Mouse (Mus musculus): ENCODE data around the gene Fbxo40. TPM values are rescaled to one million over a fixed set of nuclear protein-coding genes. Genes with fewer than 3 reads are reported as not detected.

Fbxo40 gene
- polyA plus RNA-seq, 1 experiment from 2014 or later = 0.01 TPM

- in situ Hi-C loops (cut with MboI; ENCODE audit: low pct_unique_long_range_greater_than_20kb) = no loop called here
- no peak for ATAC-seq
- POLR2A ChIA-PET = no interaction called here
- CTCF ChIA-PET = no interaction called here
- DNase-seq (ENCODE audit: low read depth, low spot score) = no peak
- no peaks in the 10 kb centered on the region for H3K27me3 ChIP-seq
- no peak for TF ChIP-seq CTCF (IDR thresholded peaks at IDR 0.05)
Observed at GRCm38 (mm10) chr16:36932546-36932945, 57.7 kb downstream of the Fbxo40 start.

GRCm38 (mm10) chr16:36931976-36932375 lies 58.3 kb downstream of the Fbxo40 start:
- in situ Hi-C loops (cut with MboI; ENCODE audit: low pct_unique_long_range_greater_than_20kb) = no loop called here
- CTCF ChIA-PET = no interaction called here
- ATAC-seq (no peak), DNase-seq (ENCODE audit: low read depth, low spot score) (no peak)
- no peaks in the 10 kb centered on the region for H3K27me3 ChIP-seq
- TF ChIP-seq CTCF (IDR thresholded peaks at IDR 0.05) = no peak
- POLR2A ChIA-PET = no interaction called here

GRCm38 (mm10) chr16:36931381-36931780 lies 58.9 kb downstream of the Fbxo40 start:
- TF ChIP-seq CTCF (IDR thresholded peaks at IDR 0.05) = no peak
- no peak for DNase-seq (ENCODE audit: low read depth, low spot score)
- no peak for ATAC-seq
- POLR2A ChIA-PET = no interaction called here
- CTCF ChIA-PET = no interaction called here
- in situ Hi-C loops (cut with MboI; ENCODE audit: low pct_unique_long_range_greater_than_20kb) = no loop called here
- no peaks in the 10 kb centered on the region for H3K27me3 ChIP-seq

GRCm38 (mm10) chr16:36930231-36931136 lies 59.8 kb downstream of the Fbxo40 start:
- DNase-seq (ENCODE audit: low read depth, low spot score) (no peak), ATAC-seq (no peak)
- TF ChIP-seq CTCF (IDR thresholded peaks at IDR 0.05) = no peak
- in situ Hi-C loops (cut with MboI; ENCODE audit: low pct_unique_long_range_greater_than_20kb) = no loop called here
- ChIA-PET CTCF (interaction anchor here (1.4 kb wide), 1 partner anchor 10 kb away, joined by 6 read pairs; no protein-coding TSS in a partner anchor), POLR2A (no interaction called here)
- H3K27me3 ChIP-seq = no peaks in the 10 kb centered on the region

GRCm38 (mm10) chr16:36929216-36929615 lies 61.1 kb downstream of the Fbxo40 start:
- no peak for ATAC-seq
- in situ Hi-C loops (cut with MboI; ENCODE audit: low pct_unique_long_range_greater_than_20kb) = no loop called here

GRCm38 (mm10) chr16:36928106-36928500 lies 62.2 kb downstream of the Fbxo40 start:
- ATAC-seq = no peak
- ChIA-PET POLR2A (no interaction called here), CTCF (interaction anchor here (1.2 to 1.6 kb wide), 2 partner anchors 14 to 33 kb away, joined by 3 read pairs; no protein-coding TSS in a partner anchor)
- no peaks in the 10 kb centered on the region for H3K27me3 ChIP-seq
- in situ Hi-C loops (cut with MboI; ENCODE audit: low pct_unique_long_range_greater_than_20kb) = no loop called here
- no peak for TF ChIP-seq CTCF (IDR thresholded peaks at IDR 0.05)
- no peak for DNase-seq (ENCODE audit: low read depth, low spot score)

More at GRCm38 (mm10) chr16:36929216-36929615, 61.1 kb downstream of the Fbxo40 start:
- H3K27me3 ChIP-seq = no peaks in the 10 kb centered on the region
- POLR2A ChIA-PET = no interaction called here
- CTCF ChIA-PET = interaction anchor here (1.4 kb wide), 1 partner anchor 11 kb away, joined by 6 read pairs; no protein-coding TSS in a partner anchor
- DNase-seq (ENCODE audit: low read depth, low spot score) = no peak
- no peak for TF ChIP-seq CTCF (IDR thresholded peaks at IDR 0.05)

- no peak for DNase-seq (ENCODE audit: low read depth, low spot score)
- no peak for TF ChIP-seq CTCF (IDR thresholded peaks at IDR 0.05)
- no peak for ATAC-seq
- POLR2A ChIA-PET = no interaction called here
- CTCF ChIA-PET = interaction anchor here (1.2 to 1.6 kb wide), 2 partner anchors 14 to 33 kb away, joined by 3 read pairs; no protein-coding TSS in a partner anchor
- H3K27me3 ChIP-seq = no peaks in the 10 kb centered on the region
- in situ Hi-C loops (cut with MboI; ENCODE audit: low pct_unique_long_range_greater_than_20kb) = no loop called here
Observed at GRCm38 (mm10) chr16:36927495-36928105, 62.7 kb downstream of the Fbxo40 start.

- no peak for TF ChIP-seq CTCF (IDR thresholded peaks at IDR 0.05)
- ChIA-PET POLR2A (no interaction called here), CTCF (interaction anchor here (1.2 kb wide), 1 partner anchor 10 kb away, joined by 3 read pairs; no protein-coding TSS in a partner anchor)
- ATAC-seq = no peak
- no peak for DNase-seq (ENCODE audit: low read depth, low spot score)
- in situ Hi-C loops (cut with MboI; ENCODE audit: low pct_unique_long_range_greater_than_20kb) = no loop called here
- no peaks in the 10 kb centered on the region for H3K27me3 ChIP-seq
Observed at GRCm38 (mm10) chr16:36926514-36927447, 63.5 kb downstream of the Fbxo40 start.

- ATAC-seq = no peak
- POLR2A ChIA-PET = interaction anchor here (0.9 to 1.1 kb wide), 3 partner anchors 9 to 419 kb away, joined by 3 read pairs; no protein-coding TSS in a partner anchor
Observed at GRCm38 (mm10) chr16:36925797-36926196, 64.5 kb downstream of the Fbxo40 start.

GRCm38 (mm10) chr16:36925351-36925750 lies 64.9 kb downstream of the Fbxo40 start:
- in situ Hi-C loops (cut with MboI; ENCODE audit: low pct_unique_long_range_greater_than_20kb) = no loop called here
- POLR2A ChIA-PET = interaction anchor here (0.9 to 1.1 kb wide), 3 partner anchors 8 to 419 kb away, joined by 3 read pairs; no protein-coding TSS in a partner anchor
- TF ChIP-seq CTCF (IDR thresholded peaks at IDR 0.05) = no peak
- CTCF ChIA-PET = interaction anchor here (1.2 kb wide), 1 partner anchor 9 kb away, joined by 3 read pairs; no protein-coding TSS in a partner anchor
- DNase-seq (ENCODE audit: low read depth, low spot score) = no peak
- no peak for ATAC-seq
- H3K27me3 ChIP-seq = no peaks in the 10 kb centered on the region

More at GRCm38 (mm10) chr16:36925797-36926196, 64.5 kb downstream of the Fbxo40 start:
- CTCF ChIA-PET = interaction anchor here (1.2 kb wide), 1 partner anchor 9 kb away, joined by 3 read pairs; no protein-coding TSS in a partner anchor
- no peak for TF ChIP-seq CTCF (IDR thresholded peaks at IDR 0.05)
- DNase-seq (ENCODE audit: low read depth, low spot score) = no peak
- in situ Hi-C loops (cut with MboI; ENCODE audit: low pct_unique_long_range_greater_than_20kb) = no loop called here
- no peaks in the 10 kb centered on the region for H3K27me3 ChIP-seq
